Mouse (Mus musculus) myocyte (in vitro differentiated cells): ENCODE data around the gene P2ry6. TPM values are rescaled to one million over a fixed set of nuclear protein-coding genes. Genes with fewer than 3 reads are reported as not detected.

ENCODE experiments used
- H3K27me3 ChIP-seq: one replicate; pipeline ENCODE4 v1.6.1; 2011; ENCODE audit not compliant: control insufficient read depth, insufficient read depth, insufficient read length
- H3K36me3 ChIP-seq: one replicate; pipeline ENCODE4 v1.6.1; 2011; ENCODE audit not compliant: control insufficient read depth, insufficient read depth
- H3K4me2 ChIP-seq: one replicate; pipeline ENCODE4 v1.6.1; 2011; ENCODE audit warnings: low read depth, control low read depth
- H3K4me3 ChIP-seq: one replicate; pipeline ENCODE4 v1.5.1; 2011; ENCODE audit warnings: mild to moderate bottlenecking, control low read depth, moderate library complexity
- H3K79me2 ChIP-seq: one replicate; pipeline ENCODE4 v1.6.1; 2011; ENCODE audit not compliant: control insufficient read depth, insufficient read depth
- H3ac ChIP-seq: one replicate; pipeline ENCODE4 v1.6.1; 2011; ENCODE audit not compliant: control insufficient read depth, insufficient read length
- CEBPB ChIP-seq: IDR thresholded peaks from 2 replicates; pipeline ENCODE4 v1.6.1; 2011; ENCODE audit warnings: mild to moderate bottlenecking, moderate library complexity; ENCODE audit not compliant: poor library complexity, insufficient read depth, severe bottlenecking
- E2F4 ChIP-seq: IDR thresholded peaks from one replicate; pipeline ENCODE4 v1.6.1; 2011; ENCODE audit warnings: mild to moderate bottlenecking, control low read depth, moderate library complexity; ENCODE audit not compliant: insufficient read depth
- MAX ChIP-seq: IDR thresholded peaks from one replicate; pipeline ENCODE4 v1.6.1; 2011; ENCODE audit warnings: low read depth, mild to moderate bottlenecking, control low read depth
- MYOD1 ChIP-seq, 3 experiments: IDR thresholded peaks; one replicate each; pipeline ENCODE4 v1.6.1; 2011; ENCODE audit warnings: control low read depth in 2 of 3, low read depth in 2 of 3, mild to moderate bottlenecking in 2 of 3, moderate library complexity in 1 of 3; ENCODE audit not compliant: insufficient read length in 2 of 3, control insufficient read depth in 1 of 3
- MYOG ChIP-seq, 3 experiments: IDR thresholded peaks; one replicate each; pipeline ENCODE4 v1.6.1; 2011; ENCODE audit warnings: control low read depth in 2 of 3, low read depth in 2 of 3, mild to moderate bottlenecking in 2 of 3; ENCODE audit not compliant: insufficient read length in 2 of 3, control insufficient read depth in 1 of 3, insufficient read depth in 1 of 3
- POLR2A ChIP-seq: IDR thresholded peaks from one replicate; pipeline ENCODE4 v1.6.1; 2011; ENCODE audit warnings: low read depth, mild to moderate bottlenecking, control low read depth, moderate library complexity; ENCODE audit not compliant: insufficient read length
- POLR2AphosphoS2 ChIP-seq: IDR thresholded peaks from one replicate; pipeline ENCODE4 v1.6.1; 2011; ENCODE audit warnings: low read depth, control low read depth; ENCODE audit not compliant: insufficient read length
- REST ChIP-seq: IDR thresholded peaks from one replicate; pipeline ENCODE4 v1.6.1; 2011; ENCODE audit warnings: mild to moderate bottlenecking, control low read depth, moderate library complexity; ENCODE audit not compliant: insufficient read depth, insufficient read length
- SRF ChIP-seq: IDR thresholded peaks from one replicate; pipeline ENCODE4 v1.6.1; 2011; ENCODE audit warnings: low read depth; ENCODE audit not compliant: control insufficient read depth, insufficient read length
- TCF12 ChIP-seq: IDR thresholded peaks from one replicate; pipeline ENCODE4 v1.6.1; 2011; ENCODE audit warnings: mild to moderate bottlenecking, control low read depth; ENCODE audit not compliant: poor library complexity, insufficient read depth, severe bottlenecking
- TCF3 ChIP-seq: IDR thresholded peaks from one replicate; pipeline ENCODE4 v1.6.1; 2011; ENCODE audit warnings: low read depth, control low read depth; ENCODE audit not compliant: insufficient read length
- USF1 ChIP-seq: IDR thresholded peaks from one replicate; pipeline ENCODE4 v1.6.1; 2011; ENCODE audit warnings: low read depth, mild to moderate bottlenecking, control low read depth, moderate library complexity
- polyA plus RNA-seq: library from polyadenylated mRNA; unstranded; fragments of >200 nt; fragmentation: generic; extraction: Trizol; gene quantifications from one replicate; pipeline ENCODE4 v1.2.1, GENCODE M21; 2012; ENCODE audit warnings: missing spikeins

P2ry6 gene
- polyA plus RNA-seq, 1 experiment: 0.13 TPM

- TF ChIP-seq MYOG (IDR thresholded peaks at IDR 0.05; ENCODE audit: control insufficient read depth in 1 of 3, insufficient read depth in 1 of 3, insufficient read length in 2 of 3, low read depth in 2 of 3) (no peak), MAX (no peak), POLR2AphosphoS2 (no peak), TCF3 (no peak)
- Histone ChIP-seq H3K79me2 (no peaks in the 10 kb centered on the region), H3ac (no peak overlapping the region), H3K27me3 (no peaks in the 10 kb centered on the region), H3K36me3 (no peaks in the 10 kb centered on the region), H3K4me2 (no peak overlapping the region), H3K4me3 (no peak overlapping the region)
Measured at GRCm38 (mm10) chr7:100941169-100941568, 33.3 kb downstream of the P2ry6 start.

- H3K36me3 ChIP-seq: no peaks in the 10 kb centered on the region
- no peak for TF ChIP-seq MAX
- peak in 1 of 3 experiments; percentile 8 for TF ChIP-seq MYOG (IDR thresholded peaks at IDR 0.05; ENCODE audit: control insufficient read depth in 1 of 3, insufficient read depth in 1 of 3, insufficient read length in 2 of 3, low read depth in 2 of 3)
- TF ChIP-seq TCF12: no peak
- no peak for TF ChIP-seq USF1
- TF ChIP-seq POLR2A: no peak
- TF ChIP-seq POLR2AphosphoS2: peak; percentile 35
- no peak for TF ChIP-seq TCF3
- no peak for TF ChIP-seq E2F4
- no peak overlapping the region for H3ac ChIP-seq
- H3K27me3 ChIP-seq: no peaks in the 10 kb centered on the region
- H3K4me3 ChIP-seq: no peak overlapping the region
- H3K4me2 ChIP-seq: no peak overlapping the region
- no peaks in the 10 kb centered on the region for H3K79me2 ChIP-seq
Measured at GRCm38 (mm10) chr7:100938106-100938505, 36.3 kb downstream of the P2ry6 start.

GRCm38 (mm10) chr7:100937481-100937880 is 37.0 kb downstream of the P2ry6 start:
- H3K36me3 ChIP-seq: no peaks in the 10 kb centered on the region
- H3ac ChIP-seq: no peak overlapping the region
- no peak for TF ChIP-seq TCF3
- no peak for TF ChIP-seq SRF
- TF ChIP-seq E2F4: no peak
- TF ChIP-seq MYOG (IDR thresholded peaks at IDR 0.05; ENCODE audit: control insufficient read depth in 1 of 3, insufficient read depth in 1 of 3, insufficient read length in 2 of 3, low read depth in 2 of 3): no peak
- no peak for TF ChIP-seq POLR2A
- TF ChIP-seq CEBPB: no peak
- no peak for TF ChIP-seq USF1
- no peak for TF ChIP-seq MYOD1 (IDR thresholded peaks at IDR 0.05; ENCODE audit: control insufficient read depth in 1 of 3, insufficient read length in 2 of 3, low read depth in 2 of 3)
- no peak for TF ChIP-seq TCF12
- TF ChIP-seq REST: no peak
- TF ChIP-seq MAX: no peak
- TF ChIP-seq POLR2AphosphoS2: no peak
- H3K79me2 ChIP-seq: no peaks in the 10 kb centered on the region
- no peaks in the 10 kb centered on the region for H3K27me3 ChIP-seq
- no peak overlapping the region for H3K4me3 ChIP-seq
- no peak overlapping the region for H3K4me2 ChIP-seq

DNA sequence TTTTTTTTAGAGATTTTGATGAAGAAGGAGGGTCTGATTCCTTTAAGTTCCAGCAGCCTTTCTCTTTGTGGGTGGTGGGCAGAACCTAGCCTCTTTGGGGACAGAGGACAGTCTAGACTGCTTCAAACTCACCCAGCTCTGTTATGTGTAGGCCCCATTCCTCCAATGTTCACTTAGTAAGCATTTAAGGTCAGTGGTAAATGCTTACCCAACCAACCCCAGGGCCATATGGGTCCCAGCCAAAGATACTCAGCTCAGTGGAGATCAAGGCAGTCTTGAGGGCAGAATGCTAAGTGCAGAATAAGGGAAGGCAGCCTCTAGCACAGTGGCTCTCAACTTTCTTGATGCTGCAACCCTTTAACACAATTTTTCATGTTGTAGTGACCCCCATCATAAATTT is 40.9 kb downstream of the P2ry6 start:
- H3K4me2 ChIP-seq: no peak overlapping the region
- TF ChIP-seq TCF12 (no peak), E2F4 (no peak), POLR2A (no peak), CEBPB (no peak), MYOG (IDR thresholded peaks at IDR 0.05; ENCODE audit: control insufficient read depth in 1 of 3, insufficient read depth in 1 of 3, insufficient read length in 2 of 3, low read depth in 2 of 3) (no peak), MAX (no peak), MYOD1 (IDR thresholded peaks at IDR 0.05; ENCODE audit: control insufficient read depth in 1 of 3, insufficient read length in 2 of 3, low read depth in 2 of 3) (no peak), TCF3 (no peak), POLR2AphosphoS2 (no peak)
- H3K4me3 ChIP-seq: peak overlapping the region; percentile 75
- H3K79me2 ChIP-seq: peaks cover 24% of the 10 kb centered on the region
- H3K27me3 ChIP-seq: no peaks in the 10 kb centered on the region
- H3K36me3 ChIP-seq: no peaks in the 10 kb centered on the region
- H3ac ChIP-seq: no peak overlapping the region

DNA sequence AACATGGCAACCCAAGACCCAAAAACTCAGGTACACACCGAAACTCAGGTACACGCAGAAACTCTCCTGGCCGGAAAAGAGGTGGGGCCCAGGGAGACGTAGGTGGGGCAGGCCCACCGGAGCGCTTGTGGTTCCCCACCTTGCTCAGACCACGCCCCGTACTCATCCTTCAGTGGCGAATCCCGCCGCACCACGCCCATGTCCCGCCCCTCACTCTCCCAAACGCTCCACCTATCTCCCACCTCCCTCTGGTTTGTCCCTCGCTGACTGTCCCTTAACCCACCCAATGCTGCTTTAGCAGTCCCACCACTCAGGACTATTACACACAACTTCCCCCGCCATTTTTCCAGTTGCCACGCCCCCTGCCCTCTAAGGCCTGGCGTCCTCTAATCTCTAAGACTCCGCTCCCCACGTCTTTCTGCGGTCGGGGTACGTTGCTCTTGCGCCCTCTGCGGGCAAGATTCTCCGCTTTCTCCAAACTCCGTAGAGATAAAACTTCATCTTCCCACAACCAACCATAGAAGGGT is 41.9 kb downstream of the P2ry6 start:
- H3K27me3 ChIP-seq: no peaks in the 10 kb centered on the region
- peak overlapping the region; percentile 75 for H3K4me3 ChIP-seq
- H3ac ChIP-seq: peak overlapping the region; percentile 94
- H3K36me3 ChIP-seq: no peaks in the 10 kb centered on the region
- peak; percentile 15 for TF ChIP-seq SRF
- no peak for TF ChIP-seq REST
- TF ChIP-seq E2F4: no peak
- TF ChIP-seq POLR2AphosphoS2: peak; percentile 84
- TF ChIP-seq POLR2A: peak; percentile 47
- H3K4me2 ChIP-seq: peak overlapping the region; percentile 95
- peaks cover 33% of the 10 kb centered on the region for H3K79me2 ChIP-seq
